Mouse (Mus musculus): ENCODE data around the gene Vkorc1.
"Not testable (repeated sequence)": the region's sequence is repeated elsewhere in the genome, so short reads cannot be mapped to it uniquely, and the experiment has no call there.

Gene Vkorc1

GRCm38 (mm10) chr7:127912938-127913337 lies 17.5 kb upstream of the Vkorc1 start:
- DNase-seq = no peak

GRCm38 (mm10) chr7:127912190-127912871 lies 16.9 kb upstream of the Vkorc1 start, which contains the start of gene Kat8:
Gene Kat8 (plus strand): TSS chr7:127912516.
- DNase-seq = peak; percentile 65 to 72

- no peak for DNase-seq
Measured at GRCm38 (mm10) chr7:127908656-127909055, 13.2 kb upstream of the Vkorc1 start.

GRCm38 (mm10) chr7:127907939-127908338 lies 12.5 kb upstream of the Vkorc1 start:
- no peak for DNase-seq

GRCm38 (mm10) chr7:127903971-127904796 lies 8.8 kb upstream of the Vkorc1 start, which contains the start of gene Bckdk:
Gene Bckdk (plus strand): TSS chr7:127904082.
- peak; percentile 57 to 62 for DNase-seq

- DNase-seq = no peak
Measured at GRCm38 (mm10) chr7:127901772-127902171, 6.4 kb upstream of the Vkorc1 start.

- no peak for DNase-seq
Measured at GRCm38 (mm10) chr7:127899997-127900396, 4.6 kb upstream of the Vkorc1 start.

- DNase-seq = no peak
Measured at GRCm38 (mm10) chr7:127898179-127898956, 3.0 kb upstream of the Vkorc1 start.

GRCm38 (mm10) chr7:127897542-127897941 lies 2.1 kb upstream of the Vkorc1 start:
- no peak for DNase-seq

- DNase-seq = peak in 1 of 2 experiments; percentile 53
Measured at GRCm38 (mm10) chr7:127896384-127896783, 967 bp upstream of the Vkorc1 start.

GRCm38 (mm10) chr7:127895891-127896290 lies 474 bp upstream of the Vkorc1 start:
- not testable (repeated sequence) for DNase-seq

GRCm38 (mm10) chr7:127894480-127894879 lies 937 bp downstream of the Vkorc1 start:
- DNase-seq = no peak

GRCm38 (mm10) chr7:127890798-127891197 lies 4.6 kb downstream of the Vkorc1 start, which contains the start of gene Prss53:
Gene Prss53 (minus strand): TSS chr7:127890970.
- no peak for DNase-seq

GRCm38 (mm10) chr7:127888821-127889220 lies 6.6 kb downstream of the Vkorc1 start:
- no peak for DNase-seq

- DNase-seq = no peak
Measured at GRCm38 (mm10) chr7:127887781-127888180, 7.6 kb downstream of the Vkorc1 start.

- DNase-seq = no peak
Measured at GRCm38 (mm10) chr7:127887191-127887590, 8.2 kb downstream of the Vkorc1 start.

GRCm38 (mm10) chr7:127886551-127886950 lies 8.9 kb downstream of the Vkorc1 start:
- DNase-seq = no peak

- DNase-seq = no peak
Measured at GRCm38 (mm10) chr7:127885951-127886350, 9.5 kb downstream of the Vkorc1 start.

- DNase-seq = no peak
Measured at GRCm38 (mm10) chr7:127880431-127880830, 15.0 kb downstream of the Vkorc1 start.

GRCm38 (mm10) chr7:127879301-127879700 lies 16.1 kb downstream of the Vkorc1 start:
- no peak for DNase-seq

- peak; percentile 64 to 81 for DNase-seq
Measured at GRCm38 (mm10) chr7:127876467-127877348, 18.7 kb downstream of the Vkorc1 start, which contains the start of gene Zfp668. Gene Zfp668 (minus strand): TSS chr7:127876828.

- peak; percentile 53 to 73 for DNase-seq
Measured at GRCm38 (mm10) chr7:127876041-127876466, 19.4 kb downstream of the Vkorc1 start, which contains the start of gene Zfp646. Gene Zfp646 (plus strand): TSS chr7:127876221.

Data from thymus, adult 18-20 months (tissue).